Mouse (Mus musculus) lung, postnatal 25 days (tissue): Measurements from ENCODE around the gene Ankrd11.
"Not testable (repeated sequence)": the region's sequence is repeated elsewhere in the genome, so short reads cannot be mapped to it uniquely, and the experiment has no call there.

Experiments used
- DNase-seq: peaks from one replicate; pipeline ENCODE4 v3.0.0; 2022; ENCODE audit warnings: low spot score

Gene Ankrd11

DNA sequence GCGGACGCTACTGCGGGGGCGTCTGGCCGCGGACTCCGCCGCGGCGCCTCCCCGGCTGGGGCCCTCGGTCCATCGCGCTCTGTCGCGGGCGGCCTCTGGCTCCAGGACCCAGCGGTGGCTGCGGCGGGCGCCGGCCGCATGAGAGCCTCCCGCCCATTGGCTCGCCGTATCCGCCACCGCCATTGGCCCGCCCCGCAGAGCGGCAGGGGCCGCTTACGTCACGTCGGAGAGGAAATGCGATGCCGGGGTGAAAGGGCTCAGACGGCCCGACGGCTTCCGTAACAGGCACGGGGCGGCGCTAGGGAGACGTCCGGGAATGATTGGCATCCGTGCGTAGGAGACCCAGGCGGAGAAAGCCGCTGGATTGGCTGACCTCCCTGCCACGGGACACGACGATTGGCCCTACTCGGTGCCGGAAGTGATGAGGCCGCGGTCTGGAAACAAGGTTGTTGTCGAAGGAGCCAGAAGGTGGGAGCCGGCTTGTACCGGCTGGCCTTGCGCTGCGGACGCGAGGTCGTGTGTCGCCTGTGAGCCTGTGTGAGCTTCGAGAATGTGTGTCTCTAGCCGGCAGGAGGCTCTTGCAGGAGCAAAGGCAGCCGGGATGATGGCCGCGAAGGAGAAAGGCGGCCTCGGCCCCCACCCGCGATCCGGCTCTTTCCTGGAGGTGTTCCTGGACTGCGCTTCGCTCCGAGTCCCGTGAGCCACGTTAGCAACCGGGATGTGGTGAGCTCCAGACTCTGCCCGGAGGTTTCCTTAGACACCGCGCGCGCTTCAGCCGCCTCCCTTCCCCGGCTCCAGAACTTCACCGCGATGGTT lies at the start of gene Ankrd11:
Gene Ankrd11 (minus strand): TSS at position 120 of the 816 bp plus-strand sequence.
- peak; percentile 100 for DNase-seq

DNA sequence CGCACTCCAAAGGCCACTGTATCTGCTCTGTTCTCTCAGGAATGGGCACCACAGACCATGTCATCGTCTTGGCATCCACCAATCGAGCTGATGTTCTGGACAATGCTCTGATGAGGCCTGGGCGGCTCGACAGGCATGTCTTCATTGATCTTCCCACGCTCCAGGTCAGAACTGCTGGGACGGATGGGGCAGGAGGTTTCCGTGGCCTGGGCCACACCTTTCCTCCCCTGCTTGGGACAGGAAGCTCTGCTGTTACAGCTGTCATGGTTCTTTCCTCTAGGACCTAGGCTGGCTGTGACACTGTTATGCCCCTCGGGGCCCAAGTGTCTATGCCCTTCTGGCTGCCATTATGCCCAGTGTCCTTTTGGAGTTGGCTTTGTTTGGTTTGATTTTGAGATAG lies 45.2 kb upstream of the Ankrd11 start:
- DNase-seq: no peak

DNA sequence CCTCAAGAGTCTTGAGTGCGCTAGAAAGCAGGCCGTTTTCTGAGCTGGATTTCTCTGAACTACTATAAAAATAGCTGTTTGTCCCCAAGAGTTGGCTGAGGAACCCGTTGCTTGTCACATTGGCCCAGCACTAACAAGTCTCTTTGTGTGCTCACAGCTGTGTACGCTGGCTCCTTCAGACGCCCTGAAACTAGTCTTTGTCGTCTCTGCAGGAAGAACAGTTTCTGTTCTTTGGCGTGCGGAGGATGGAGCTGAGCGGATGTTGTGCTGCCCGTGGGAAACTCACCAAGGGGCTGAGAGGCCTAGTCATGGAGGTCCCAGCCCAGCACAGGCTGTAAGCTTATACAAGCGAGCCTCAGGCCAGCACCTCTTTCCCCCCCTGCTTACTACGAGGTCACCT lies 41.5 kb upstream of the Ankrd11 start:
- DNase-seq: no peak

DNA sequence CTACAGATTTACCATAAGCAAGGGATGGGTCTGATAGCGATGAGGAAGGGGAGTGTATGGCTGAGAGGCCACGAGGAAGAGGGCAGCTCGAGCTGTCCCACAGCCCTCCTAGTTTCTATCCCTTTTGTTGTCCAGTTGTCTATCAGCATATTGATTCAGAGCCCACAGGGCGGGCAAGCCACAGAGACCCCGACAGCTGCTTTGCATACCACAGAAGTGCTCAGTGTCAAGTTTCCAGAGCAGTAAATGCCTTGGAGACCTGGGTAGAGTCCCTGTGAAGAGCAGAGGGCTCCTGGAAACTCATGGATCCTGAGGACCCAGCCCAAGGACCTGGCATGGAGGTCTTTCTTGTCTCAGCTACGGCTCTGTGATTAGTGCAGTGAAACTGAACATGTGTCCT lies 40.9 kb upstream of the Ankrd11 start:
- no peak for DNase-seq

DNA sequence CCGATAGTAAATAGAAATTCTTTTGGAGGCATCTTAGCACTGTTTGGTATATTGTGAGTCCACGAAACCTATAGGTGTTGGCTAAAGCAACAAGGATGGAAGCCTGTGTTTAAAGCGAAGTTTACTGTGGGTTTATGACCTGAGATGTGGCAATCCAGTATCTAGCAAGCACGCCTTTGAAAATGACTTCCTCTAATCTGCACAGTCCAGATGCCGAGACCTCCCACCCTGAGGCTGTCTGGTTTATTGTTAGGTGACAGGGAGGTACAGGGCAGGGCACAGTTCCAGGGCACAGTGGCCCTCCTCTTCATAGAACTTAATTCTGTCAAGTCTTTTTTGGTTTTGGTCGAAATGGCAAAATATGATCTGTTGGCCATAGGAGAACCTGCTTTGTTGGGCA lies 35.1 kb upstream of the Ankrd11 start:
- no peak for DNase-seq

DNA sequence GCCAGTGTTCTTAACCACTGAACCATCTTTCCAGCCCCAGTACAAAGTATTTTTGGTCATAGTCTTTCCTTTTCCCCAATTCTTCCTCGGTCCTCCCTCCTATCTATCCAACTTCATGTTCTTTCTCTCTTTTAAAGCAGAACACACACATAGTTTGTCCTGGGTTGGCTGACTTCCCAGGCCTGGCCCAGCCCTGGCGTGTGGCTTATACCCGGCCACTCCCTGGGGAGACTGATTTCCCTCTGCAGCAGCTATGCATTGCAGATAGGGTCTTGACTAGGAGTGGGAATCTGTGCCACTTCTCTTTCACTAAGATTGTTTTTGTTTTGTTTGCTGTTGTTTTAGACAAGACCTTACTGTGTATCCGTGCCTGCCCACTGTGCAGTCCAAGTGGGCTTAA lies 29.1 kb upstream of the Ankrd11 start:
- DNase-seq: no peak

DNA sequence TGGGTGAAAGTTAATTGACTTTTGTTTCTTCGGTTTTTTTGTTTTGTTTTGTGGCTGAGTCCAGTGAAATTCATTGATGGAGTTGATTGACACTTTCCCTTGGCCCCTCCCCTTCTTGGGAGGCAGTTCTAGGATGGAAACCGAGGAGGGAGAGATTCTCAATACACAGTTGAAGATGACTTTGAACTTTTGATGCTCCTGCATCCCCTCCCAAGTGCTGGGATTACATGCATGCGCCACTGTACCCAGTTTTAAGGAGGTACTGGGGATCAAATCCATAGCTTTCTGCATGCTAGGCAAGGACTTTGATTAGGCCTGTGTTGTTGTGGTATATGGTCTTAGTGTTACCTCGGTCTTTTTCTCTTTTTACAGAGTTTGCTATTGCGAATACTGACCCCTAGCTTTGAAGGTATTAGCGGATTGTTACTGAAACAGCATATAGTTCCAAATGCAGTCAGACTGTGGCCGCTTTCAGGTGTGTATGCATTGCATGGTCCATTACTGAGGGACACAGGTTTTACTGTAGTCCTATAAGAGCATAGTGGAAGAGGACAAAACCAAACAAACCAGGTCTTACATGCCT lies 24.1 kb upstream of the Ankrd11 start:
- no peak for DNase-seq

DNA sequence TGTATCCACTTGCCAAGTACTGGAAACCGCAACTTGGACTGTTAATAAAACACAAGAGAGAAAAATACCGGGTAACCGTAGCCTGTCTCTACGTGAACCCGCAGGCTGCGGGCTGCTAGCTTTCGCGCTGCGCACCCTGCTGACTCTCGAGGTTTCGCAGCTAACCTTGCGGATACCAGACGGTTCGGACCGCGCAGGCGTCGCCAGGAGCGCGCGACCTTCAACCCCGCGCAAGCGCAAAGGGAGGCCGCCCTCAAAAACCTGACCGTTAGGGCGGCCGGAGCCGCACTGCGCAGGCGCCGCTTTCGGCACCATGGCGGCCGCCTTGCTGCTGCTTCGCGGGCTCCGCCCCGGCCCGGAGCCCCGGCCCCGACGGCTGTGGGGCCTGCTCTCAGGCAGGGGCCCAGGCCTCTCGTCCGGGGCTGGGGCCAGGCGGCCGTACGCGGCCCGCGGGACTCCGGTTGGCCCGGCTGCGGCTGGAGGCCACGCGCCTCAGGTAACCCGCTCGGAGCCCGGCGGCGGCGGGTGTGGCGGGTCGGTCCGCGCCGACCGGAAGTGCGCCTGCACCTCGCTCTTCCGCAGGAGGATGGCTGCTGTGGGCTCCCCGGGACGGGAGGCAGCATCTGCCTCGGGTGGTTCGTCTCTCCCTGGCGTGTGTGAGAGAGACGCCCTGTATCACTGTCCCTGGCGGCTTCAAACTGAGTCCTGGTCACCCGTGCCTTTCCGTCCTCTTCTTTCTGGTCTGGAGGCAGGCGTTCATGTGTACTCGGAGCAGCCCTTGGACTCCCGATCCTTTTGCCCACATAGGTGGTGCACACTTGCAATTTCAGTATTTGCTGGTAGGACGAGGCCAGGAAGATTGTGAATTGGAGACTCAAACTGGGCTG lies 23.4 kb upstream of the Ankrd11 start:
- peak; percentile 97 for DNase-seq

DNA sequence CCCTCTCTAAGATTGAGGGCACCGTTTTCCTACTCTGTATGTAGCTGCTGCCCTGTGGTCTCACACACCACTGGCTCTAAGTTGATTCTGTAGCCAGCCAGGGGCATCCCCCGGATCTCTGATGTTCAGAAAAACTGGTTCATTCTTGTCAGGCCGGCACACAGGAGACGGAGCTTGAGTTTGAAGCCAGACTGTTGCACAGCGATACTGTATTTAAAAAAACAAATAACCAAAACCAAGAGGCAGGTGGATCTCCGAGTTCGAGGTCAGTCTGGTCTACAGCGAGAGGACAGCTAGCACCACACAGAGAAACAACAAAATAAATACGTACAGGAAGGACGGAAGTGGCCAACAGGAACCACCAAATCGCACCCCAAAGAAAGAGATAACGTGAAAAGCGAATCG lies 22.7 kb upstream of the Ankrd11 start:
- no peak for DNase-seq

DNA sequence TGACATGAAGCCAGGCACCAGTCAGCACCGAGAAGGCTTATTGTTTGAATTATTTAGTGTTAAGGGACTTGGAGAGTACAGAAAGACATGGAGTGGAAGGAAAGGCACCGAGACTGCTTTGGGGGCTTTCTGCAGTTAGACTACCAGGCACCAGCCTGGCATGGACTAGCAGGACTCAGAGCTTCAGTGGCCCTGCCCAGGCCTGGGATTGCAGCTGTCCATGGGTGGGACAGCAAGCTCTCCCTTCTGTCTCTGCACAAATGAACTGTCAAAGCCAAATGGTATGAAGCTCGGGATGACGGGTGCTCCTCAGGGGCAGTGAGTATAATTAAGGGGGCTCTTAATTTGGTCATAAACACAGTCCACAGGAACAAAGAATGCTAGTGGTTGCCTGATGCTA lies 22.0 kb upstream of the Ankrd11 start:
- DNase-seq: no peak

DNA sequence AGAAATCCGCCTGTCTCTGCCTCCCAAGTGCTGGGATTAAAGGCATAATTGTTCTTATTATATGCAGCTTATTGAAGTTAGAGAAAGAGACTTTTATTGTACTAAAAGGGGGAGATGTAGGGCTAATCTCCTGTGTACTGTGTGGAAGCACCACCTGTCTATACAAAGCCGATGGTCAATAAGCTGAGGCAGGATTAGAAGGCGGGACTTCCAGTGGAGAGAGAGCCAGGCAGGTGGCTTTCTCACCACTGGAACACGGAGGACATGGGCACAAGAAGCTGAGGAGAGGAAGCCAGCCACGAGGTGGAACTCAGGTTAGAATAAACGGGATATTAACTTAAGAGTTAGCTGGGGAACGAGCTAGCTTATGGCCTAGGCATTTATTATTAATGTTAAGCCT lies 20.6 kb upstream of the Ankrd11 start, which contains the start of gene Spg7:
Gene Spg7 (plus strand): TSS at position 222 of the 400 bp plus-strand sequence.
- DNase-seq: no peak

DNA sequence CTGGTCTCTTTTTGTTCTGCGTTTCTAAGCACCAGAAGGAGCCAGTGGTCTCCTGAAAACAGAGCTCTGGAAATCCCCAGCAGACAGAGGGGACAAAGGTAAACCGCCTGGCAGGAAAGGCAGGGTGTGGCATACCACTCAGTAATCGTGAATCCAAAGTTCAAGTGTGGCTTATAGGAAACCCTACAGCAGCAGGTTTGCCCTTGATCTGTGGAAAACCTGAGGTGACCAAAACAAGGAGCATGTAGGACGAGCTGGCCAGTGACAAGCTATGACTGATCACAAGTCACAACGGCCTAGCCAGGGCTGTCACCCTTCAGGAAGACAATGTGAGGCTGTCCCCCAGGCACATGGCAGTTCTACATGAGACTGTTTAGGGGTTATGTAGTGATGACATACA lies 9.4 kb upstream of the Ankrd11 start:
- no peak for DNase-seq

DNA sequence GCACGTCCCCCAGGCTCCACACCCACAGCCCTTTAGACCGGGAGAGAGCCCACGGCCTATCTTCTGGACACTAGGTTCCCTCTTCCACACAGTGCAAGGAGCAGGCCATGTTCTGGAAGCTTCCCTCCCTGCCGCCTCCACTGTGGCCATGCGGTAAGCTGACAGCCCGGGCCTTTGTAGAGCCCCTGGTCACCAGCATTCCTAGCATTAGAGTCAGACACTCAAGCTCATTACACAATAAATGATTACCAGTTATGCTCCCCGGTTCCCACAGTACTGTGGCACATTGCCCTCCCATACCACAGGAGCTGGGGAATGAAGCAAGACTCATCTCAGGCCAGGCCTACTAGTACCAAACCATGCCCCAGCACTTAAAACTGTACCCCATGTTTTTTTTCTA lies 6.3 kb upstream of the Ankrd11 start:
- DNase-seq: no peak

DNA sequence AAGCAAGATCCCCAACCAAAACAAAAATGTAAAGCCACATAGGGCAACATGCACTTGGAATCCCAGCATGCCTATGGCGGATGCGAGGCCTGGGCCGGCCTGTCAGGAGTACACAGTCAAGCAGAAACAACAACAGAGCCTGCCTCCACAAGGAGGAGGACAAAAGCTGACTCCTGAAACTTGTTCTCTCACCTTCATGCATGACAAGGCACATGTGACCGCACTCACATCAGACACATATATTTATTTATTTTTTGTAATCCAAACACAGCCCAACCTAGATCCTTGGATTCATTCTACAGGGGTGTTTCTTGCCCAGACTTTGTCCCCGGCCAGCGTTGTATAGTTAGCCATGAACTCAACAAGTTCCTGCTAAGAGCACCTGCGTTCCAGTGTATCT lies 5.8 kb upstream of the Ankrd11 start:
- DNase-seq: no peak

DNA sequence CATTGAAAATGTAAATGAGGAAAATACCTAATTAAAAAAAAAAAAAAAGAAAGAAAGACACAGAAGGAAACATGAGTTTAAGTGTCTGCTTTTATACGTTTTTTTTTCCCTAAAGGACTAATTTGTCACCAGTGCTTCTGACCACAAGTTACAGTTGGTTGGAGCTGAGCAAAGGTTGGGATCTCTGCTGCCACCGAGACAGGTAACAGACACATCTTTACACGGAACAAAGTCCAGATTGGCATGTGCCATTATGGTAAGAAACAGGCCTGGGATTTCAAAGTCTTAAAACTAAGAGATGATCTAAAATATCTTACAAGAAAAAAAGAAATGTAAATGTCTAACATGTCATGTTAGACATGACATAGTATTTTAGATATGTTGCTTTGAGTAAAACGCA lies 4.6 kb upstream of the Ankrd11 start:
- no peak for DNase-seq

DNA sequence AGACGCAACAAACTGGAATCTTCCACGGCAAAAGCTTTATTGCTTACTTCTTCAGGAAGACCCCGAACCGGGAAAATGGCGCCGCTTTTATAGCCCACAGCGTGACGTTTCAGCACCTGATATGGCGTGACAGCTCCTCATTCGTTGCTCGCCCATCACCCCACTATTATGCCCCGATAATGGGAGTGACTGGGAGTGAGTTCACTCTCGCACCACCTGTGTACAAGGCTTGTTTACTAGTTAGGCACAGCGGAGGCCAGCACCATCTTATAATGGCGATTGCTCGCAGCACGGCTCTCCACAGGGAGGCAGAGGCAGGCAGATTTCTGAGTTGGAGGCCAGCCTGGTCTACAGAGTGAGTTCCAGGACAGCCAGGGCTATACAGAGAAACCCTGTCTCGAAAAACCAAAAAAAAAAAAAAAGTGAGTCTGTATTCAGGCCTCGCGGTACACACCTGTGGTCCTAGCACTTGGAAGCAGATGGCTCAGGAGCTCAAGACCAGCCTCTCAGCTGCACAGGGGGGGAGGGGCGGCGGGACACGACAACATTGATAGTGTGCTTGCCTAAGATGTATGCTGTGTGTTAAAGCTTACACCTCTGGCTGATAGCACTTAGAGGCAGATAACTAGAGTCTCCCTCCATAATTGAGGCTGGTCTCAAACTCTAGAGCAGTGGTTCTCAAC lies 2.8 kb upstream of the Ankrd11 start:
- DNase-seq: not testable (repeated sequence)

DNA sequence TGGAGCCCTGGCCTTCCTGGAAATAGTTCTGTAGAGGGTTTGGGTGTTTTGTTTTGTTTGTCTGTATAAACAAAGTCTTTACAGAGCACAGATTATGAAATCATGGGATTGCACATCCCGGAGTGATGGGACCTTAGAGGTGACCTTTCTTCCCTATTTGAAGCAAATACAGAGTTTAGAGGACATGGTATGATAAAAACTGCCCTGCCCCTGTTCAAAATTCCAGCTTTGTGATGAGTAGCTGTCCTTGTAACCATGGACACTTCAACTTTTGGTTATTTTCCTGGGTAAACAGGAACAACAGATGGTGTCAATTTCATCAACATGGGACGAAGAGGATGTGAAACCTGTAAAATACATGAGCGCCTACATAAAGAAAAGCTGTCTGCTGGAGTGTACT lies 1.9 kb upstream of the Ankrd11 start:
- peak; percentile 45 for DNase-seq

DNA sequence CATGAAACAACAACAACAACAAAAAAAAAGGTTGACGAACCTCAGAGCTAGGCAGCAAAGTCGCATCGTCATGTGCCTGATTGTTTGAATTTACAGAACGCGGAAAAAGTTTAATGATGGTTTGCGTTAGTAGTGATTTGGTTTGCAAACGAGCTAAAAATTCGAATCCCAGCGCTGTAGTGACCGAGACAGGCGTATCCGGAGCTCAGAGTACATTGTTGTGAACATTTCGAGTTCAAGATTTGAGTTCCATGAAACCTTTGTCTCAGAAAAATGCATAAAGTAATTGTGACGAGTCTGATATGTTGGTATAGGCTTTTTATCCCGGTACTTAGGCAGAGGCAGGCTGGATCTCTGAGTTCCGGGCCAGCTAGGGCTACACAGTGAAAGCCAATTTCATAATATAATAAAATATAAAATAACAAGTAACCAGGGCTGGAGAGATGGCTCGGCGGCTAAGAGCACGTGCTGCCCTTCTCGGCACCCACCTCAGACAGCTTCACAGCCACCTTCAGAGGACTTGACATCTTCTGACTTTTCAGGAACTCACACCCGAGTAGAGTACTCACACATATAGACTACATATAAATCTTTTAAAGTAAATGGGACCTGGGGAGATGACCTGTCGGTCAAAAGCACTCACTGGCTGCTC lies 1.0 kb upstream of the Ankrd11 start:
- DNase-seq: no peak

DNA sequence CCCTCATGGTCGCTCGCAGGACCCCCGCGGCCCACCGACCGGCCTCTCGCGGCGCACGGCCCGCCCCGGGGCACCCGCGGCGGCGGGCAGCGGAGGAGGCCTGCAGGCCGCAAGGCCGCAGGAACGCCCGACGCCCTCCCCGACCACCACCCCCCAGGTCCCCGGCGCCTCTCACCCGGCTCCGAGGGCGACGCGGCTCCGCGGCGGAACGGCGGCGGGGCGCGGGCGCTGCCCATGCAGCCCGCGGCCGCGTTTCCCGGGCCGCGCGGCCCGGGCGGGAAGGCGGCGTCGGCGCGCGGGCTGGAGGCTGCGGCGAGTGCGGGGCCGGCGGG lies 337 bp downstream of the Ankrd11 start:
- DNase-seq: no peak

DNA sequence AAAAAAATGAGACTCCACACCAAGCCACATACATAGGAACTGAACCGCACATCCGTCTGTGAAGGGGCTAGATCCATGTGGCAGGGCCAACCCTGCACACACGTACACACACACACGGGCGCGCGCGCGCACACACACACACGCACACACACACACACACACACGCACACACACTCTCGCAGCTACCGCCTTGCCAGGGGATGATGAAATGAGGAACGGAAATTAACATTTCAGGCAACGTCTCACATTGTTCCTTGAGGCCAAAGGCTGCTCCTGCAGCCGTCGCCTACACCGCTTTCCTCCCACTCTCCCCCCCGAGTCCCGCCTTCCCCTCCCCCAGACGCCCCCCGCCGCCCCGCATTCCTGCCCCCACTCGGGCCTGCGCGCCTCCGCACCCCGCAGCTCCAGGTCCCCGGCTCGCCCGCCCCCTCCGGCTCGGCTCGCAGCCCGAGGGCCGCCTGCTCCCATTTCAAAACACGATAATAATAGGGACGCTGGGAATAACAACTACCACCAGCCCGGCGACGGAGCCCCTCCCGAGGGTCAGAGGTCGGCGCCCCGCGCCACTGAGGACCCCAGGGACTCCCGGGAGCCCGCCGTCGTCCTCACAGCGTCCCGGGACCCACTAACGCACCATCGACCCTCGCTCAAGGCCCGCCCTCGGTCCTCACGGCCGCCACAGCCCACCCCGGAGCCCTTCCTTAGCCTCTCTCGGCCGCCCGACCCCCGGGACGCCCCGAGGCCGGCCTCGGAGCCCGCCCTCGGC lies 886 bp downstream of the Ankrd11 start:
- peak; percentile 73 for DNase-seq

DNA sequence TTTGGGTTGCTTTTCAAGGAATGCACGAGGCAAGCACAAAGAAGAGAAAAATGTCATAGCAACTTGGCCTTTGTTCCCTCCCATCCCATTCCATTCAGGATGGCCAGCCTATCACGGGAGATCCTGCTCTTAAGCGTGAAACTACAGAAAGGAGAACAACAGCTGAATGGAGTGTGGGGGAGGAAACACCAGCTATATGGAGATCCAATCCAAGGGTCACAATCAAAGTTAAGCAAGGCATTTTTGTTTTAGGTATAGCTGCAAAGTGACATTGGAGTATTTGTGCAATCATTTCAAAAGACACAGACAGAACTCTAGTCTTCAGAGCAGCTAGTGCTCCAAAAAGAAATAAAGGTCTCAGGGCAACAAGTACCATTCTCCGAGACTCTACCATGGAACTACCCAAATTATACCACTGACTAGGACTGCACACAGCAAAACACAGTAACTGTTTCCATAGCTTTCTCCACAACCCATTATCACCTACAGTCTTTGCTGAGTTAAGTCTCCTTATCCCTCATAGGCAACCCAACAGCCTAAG lies 1.9 kb downstream of the Ankrd11 start:
- no peak for DNase-seq
